Mouse (Mus musculus) spleen, adult 2 months (tissue): Measurements from ENCODE around the gene Rbm25.

Source experiments
- CTCF ChIP-seq: fragments of 200-500 bp; IDR thresholded peaks from 2 replicates; pipeline ENCODE4 v1.5.1; 2011; ENCODE audit warnings: mild to moderate bottlenecking, inconsistent platforms; ENCODE audit not compliant: insufficient read depth, insufficient read length, insufficient replicate concordance; ENCODE audit errors: extremely low read depth
- POLR2A ChIP-seq: fragments of 200-500 bp; IDR thresholded peaks from 2 replicates; pipeline ENCODE4 v1.6.1; 2011; ENCODE audit warnings: low read depth, low read length, inconsistent platforms

- TF ChIP-seq CTCF, result no peak
- TF ChIP-seq POLR2A, result no peak
Measured at GRCm38 (mm10) chr12:83633807-83634206, 2.8 kb downstream of the Rbm25 start.
